Mouse (Mus musculus) layer of hippocampus, adult 11-12 months (tissue): Measurements from ENCODE around the gene Gm21680.
"Not testable (repeated sequence)": the region's sequence is repeated elsewhere in the genome, so short reads cannot be mapped to it uniquely, and the experiment has no call there.

ENCODE experiments used
- DNase-seq: peaks from one replicate; pipeline ENCODE4 v3.0.0; 2022; ENCODE audit warnings: low spot score

Gm21680 gene

DNA sequence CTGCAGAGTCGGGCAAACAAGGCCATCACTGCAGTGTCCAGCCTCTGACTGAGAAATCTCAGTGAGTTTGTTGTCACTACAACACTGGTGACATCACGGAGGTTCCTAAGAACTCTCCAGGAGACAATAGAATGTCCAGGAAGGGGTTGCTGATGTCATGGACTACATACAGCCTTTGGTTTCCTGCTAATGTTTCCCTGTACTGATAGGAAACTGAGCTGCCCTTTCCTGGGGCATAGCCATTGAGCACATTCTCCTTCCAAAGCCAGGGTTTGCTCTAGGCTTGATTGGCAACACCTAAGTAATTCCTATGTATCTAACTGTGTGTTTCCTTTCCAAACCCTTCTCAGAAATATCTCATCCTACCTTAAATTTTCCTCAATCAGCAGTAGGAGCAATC lies at the start of gene Gm21680:
Gene Gm21680 (minus strand): TSS at position 101 of the 400 bp plus-strand sequence.
- not testable (repeated sequence) for DNase-seq

DNA sequence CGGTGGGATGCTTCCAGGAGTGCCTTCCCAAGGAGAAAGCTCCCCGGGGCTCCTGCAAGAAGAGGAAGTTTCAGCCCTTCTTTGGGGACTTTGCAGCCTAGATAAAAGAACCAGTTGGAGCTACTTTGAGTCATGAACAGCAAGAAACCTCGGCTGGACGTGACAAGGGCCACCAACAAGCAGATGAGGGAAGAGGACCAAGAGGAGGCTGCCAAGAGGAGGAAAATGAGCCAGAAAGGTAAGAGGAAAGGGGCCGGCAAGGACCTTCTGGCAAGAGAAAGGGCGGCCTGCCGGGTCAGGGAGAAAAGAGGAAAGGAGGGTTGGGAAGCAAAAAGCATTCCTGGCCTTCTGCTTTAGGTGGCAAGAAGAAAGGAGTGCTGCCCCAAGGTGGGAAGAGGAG lies 35.2 kb upstream of the Gm21680 start:
- DNase-seq = not testable (repeated sequence)

DNA sequence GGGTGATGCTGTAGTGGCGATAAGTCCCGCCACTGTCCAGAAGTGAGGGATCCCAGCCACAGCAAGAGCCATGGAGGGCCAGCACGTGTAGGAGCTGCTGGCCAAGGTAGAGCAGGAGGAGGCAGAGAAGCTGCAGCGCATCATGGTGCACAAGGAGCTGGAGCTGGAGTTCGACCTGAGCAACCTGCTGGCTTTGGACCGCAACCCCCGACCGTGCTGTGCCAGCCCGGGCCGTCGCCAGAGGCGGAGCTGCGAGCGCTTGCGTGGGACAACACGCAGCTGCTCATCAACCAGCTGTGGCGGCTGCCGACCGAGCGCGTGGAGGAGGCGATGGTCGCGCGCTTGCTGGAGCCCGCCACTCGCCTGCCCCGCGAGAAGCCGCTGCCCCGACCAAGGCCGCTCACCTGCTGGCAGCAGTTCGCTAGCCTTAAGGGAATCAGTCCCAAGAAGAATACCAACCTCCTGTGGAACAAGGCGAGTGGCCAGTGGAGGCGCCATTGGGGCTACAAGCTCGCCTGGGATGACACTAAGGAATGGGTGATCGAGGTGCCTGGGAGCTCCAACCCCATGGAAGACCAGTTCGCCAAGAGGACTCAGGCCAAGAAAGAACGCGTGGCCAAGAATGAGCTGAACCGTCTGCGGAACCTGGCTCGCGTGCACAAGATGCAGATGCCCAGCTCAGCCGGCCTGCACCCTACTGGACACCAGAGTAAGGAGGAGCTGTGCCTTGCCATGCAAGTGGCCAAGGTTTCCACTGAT lies 34.7 kb upstream of the Gm21680 start:
- peak; percentile 49 for DNase-seq

DNA sequence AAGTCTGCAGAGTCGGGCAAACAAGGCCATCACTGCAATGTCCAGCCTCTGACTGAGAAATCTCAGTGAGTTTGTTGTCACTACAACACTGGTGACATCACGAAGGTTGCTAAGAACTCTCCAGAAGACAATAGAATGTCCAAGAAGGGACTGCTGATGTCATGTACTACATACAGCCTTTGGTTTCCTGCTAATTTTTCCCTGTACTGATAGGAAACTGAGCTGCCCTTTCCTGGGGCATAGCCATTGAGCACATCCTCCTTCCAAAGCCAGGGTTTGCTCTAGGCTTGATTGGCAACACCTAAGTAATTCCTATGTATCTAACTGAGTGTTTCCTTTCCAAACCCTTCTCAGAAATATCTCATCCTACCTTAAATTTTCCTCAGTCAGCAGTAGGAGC lies 32.2 kb upstream of the Gm21680 start, which contains the start of gene Gm1979:
Gene Gm1979 (minus strand): TSS at position 101 of the 400 bp plus-strand sequence.
- not testable (repeated sequence) for DNase-seq

DNA sequence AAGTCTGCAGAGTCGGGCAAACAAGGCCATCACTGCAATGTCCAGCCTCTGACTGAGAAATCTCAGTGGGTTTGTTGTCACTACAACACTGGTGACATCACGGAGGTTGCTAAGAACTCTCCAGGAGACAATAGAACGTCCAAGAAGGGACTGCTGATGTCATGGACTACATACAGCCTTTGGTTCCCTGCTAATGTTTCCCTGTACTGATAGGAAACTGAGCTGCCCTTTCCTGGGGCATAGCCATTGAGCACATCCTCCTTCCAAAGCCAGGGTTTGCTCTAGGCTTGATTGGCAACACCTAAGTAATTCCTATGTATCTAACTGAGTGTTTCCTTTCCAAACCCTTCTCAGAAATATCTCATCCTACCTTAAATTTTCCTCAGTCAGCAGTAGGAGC lies 16.1 kb upstream of the Gm21680 start, which contains the start of gene Gm21698:
Gene Gm21698 (minus strand): TSS at position 101 of the 400 bp plus-strand sequence.
- not testable (repeated sequence) for DNase-seq

DNA sequence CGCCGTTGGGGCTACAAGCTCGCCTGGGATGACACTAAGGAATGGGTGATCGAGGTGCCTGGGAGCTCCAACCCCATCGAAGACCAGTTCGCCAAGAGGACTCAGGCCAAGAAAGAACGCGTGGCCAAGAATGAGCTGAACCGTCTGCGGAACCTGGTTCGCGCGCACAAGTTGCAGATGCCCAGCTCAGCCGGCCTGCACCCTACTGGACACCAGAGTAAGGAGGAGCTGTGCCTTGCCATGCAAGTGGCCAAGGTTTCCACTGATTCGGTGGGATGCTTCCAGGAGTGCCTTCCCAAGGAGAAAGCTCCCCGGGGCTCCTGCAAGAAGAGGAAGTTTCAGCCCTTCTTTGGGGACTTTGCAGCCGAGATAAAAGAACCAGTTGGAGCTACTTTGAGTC lies 15.4 kb downstream of the Gm21680 start:
- DNase-seq = not testable (repeated sequence)

DNA sequence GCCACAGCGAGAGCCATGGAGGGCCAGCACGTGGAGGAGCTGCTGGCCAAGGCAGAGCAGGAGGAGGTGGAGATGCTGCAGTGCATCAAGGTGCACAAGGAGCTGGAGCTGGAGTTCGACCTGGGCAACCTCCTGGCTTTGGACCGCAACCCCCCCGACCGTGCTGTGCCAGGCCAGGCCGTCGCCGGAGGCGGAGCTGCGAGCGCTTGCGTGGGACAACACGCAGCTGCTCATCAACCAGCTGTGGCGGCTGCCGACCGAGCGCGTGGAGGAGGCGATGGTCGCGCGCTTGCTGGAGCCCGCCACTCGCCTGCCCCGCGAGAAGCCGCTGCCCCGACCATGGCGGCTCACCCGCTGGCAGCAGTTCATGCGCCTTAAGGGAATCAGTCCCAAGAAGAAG lies 15.9 kb downstream of the Gm21680 start:
- peak; percentile 6 for DNase-seq

DNA sequence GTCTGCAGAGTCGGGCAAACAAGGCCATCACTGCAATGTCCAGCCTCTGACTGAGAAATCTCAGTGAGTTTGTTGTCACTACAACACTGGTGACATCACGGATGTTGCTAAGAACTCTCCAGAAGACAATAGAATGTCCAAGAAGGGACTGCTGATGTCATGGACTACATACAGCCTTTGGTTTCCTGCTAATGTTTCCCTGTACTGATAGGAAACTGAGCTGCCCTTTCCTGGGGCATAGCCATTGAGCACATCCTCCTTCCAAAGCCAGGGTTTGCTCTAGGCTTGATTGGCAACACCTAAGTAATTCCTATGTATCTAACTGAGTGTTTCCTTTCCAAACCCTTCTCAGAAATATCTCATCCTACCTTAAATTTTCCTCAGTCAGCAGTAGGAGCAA lies 18.1 kb downstream of the Gm21680 start, which contains the start of gene Gm21671:
Gene Gm21671 (minus strand): TSS at position 101 of the 400 bp plus-strand sequence.
- DNase-seq = not testable (repeated sequence)

DNA sequence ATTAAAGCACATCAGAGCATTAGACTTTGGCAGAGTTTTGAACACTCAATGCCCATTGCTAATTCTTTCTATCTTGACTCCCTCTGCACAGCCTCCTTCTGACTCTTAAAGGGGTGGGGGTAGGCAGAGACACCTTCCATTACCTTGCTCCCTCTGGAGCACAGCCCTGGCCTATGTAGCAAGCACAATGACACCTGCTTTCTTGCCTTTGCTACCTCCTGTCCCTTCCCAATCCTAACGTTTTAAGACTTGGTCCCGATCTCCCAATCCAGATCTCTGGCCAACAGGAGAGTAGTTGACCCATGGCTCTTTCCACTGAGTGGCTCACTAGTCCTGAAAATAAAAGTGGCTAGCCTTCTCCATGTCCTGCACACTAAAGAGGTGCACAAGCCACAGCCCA lies 27.1 kb downstream of the Gm21680 start:
- DNase-seq = not testable (repeated sequence)

DNA sequence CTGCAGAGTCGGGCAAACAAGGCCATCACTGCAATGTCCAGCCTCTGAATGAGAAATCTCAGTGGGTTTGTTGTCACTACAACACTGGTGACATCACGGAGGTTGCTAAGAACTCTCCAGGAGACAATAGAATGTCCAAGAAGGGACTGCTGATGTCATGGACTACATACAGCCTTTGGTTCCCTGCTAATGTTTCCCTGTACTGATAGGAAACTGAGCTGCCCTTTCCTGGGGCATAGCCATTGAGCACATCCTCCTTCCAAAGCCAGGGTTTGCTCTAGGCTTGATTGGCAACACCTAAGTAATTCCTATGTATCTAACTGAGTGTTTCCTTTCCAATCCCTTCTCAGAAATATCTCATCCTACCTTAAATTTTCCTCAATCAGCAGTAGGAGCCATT lies 30.2 kb downstream of the Gm21680 start, which contains the start of gene Gm21663:
Gene Gm21663 (minus strand): TSS at position 101 of the 400 bp plus-strand sequence.
- DNase-seq = not testable (repeated sequence)
